Mouse (Mus musculus): ENCODE measurements around the gene Reln.

- TF ChIP-seq CTCF (IDR thresholded peaks at IDR 0.05; ENCODE audit: insufficient read depth, low read depth, low read length): no peak
- no peak for TF ChIP-seq POLR2A (IDR thresholded peaks at IDR 0.05; ENCODE audit: insufficient read depth, low read depth, low read length)
Observed at GRCm38 (mm10) chr5:22343536-22343842, 1.0 kb downstream of the Reln start.
